Mouse (Mus musculus) CH12F3 (cell line): ENCODE results near the gene Il22ra1.

Experiments used
- in situ Hi-C: fragments of 300-500 bp; cut with MboI; formaldehyde crosslinking; loops from 2 replicates; pipeline ENCODE4 v1.14.3; 2020; ENCODE audit warnings: low sequenced_read_pairs

Gene Il22ra1

GRCm38 (mm10) chr4:135768572-135769526, 40.9 kb downstream of the Il22ra1 start:
- in situ Hi-C loops: no loop called here

- in situ Hi-C loops: no loop called here
These were observed 42.8 kb downstream of the Il22ra1 start for GRCm38 (mm10) chr4:135770611-135771305.

GRCm38 (mm10) chr4:135771592-135771991, 43.6 kb downstream of the Il22ra1 start:
- in situ Hi-C loops: no loop called here

- in situ Hi-C loops: no loop called here
These were observed 44.7 kb downstream of the Il22ra1 start for GRCm38 (mm10) chr4:135772671-135773070.

GRCm38 (mm10) chr4:135774496-135774895, 46.5 kb downstream of the Il22ra1 start:
- in situ Hi-C loops: no loop called here

GRCm38 (mm10) chr4:135776850-135777249, 48.9 kb downstream of the Il22ra1 start:
- in situ Hi-C loops: no loop called here

GRCm38 (mm10) chr4:135779661-135780060, 51.7 kb downstream of the Il22ra1 start:
- in situ Hi-C loops: no loop called here

- in situ Hi-C loops: no loop called here
These were observed 52.3 kb downstream of the Il22ra1 start for GRCm38 (mm10) chr4:135780255-135780654.

- in situ Hi-C loops: no loop called here
These were observed 53.3 kb downstream of the Il22ra1 start for GRCm38 (mm10) chr4:135781304-135781703.

GRCm38 (mm10) chr4:135786581-135786980, 58.6 kb downstream of the Il22ra1 start:
- in situ Hi-C loops: no loop called here

GRCm38 (mm10) chr4:135787271-135787670, 59.3 kb downstream of the Il22ra1 start:
- in situ Hi-C loops: no loop called here

- in situ Hi-C loops: no loop called here
These were observed 61.2 kb downstream of the Il22ra1 start for GRCm38 (mm10) chr4:135789135-135789534.

GRCm38 (mm10) chr4:135792821-135793220, 64.8 kb downstream of the Il22ra1 start:
- in situ Hi-C loops: no loop called here

GRCm38 (mm10) chr4:135797931-135798330, 70.0 kb downstream of the Il22ra1 start:
- in situ Hi-C loops: no loop called here

- in situ Hi-C loops: loop anchor here (10.0 kb wide), 1 partner anchor 133 kb away; no protein-coding TSS in a partner anchor
These were observed 73.6 kb downstream of the Il22ra1 start for GRCm38 (mm10) chr4:135801543-135801942.
